Mouse (Mus musculus) neutrophil, adult 83 days (primary cell): Measurements from ENCODE around the gene Vmn2r35. TPM values are rescaled to one million over a fixed set of nuclear protein-coding genes. Genes with fewer than 3 reads are reported as not detected.

Experiments
- total RNA-seq, 2 experiments: library from RNA; stranded (reverse); gene quantifications; one replicate each; pipeline ENCODE4 v1.2.4; 2023

Gene Vmn2r35
- total RNA-seq: not detected

GRCm38 (mm10) chr7:7819767-7820166 lies at the start of gene Vmn2r35:
Gene Vmn2r35, minus strand, starts transcription at chr7:7819867.

Other genes starting within 250 kb of the Vmn2r35 start
- not detected for gene Vmn2r34, start 130.4 kb downstream of the Vmn2r35 start, total RNA-seq
- not detected for gene Vmn2r36, start 82.6 kb upstream of the Vmn2r35 start, total RNA-seq